Mouse (Mus musculus) C2C12 (cell line): ENCODE measurements around the gene Rpl10a.

ENCODE experiments used
- CTCF ChIP-seq: IDR thresholded peaks from one replicate; pipeline ENCODE4 v1.5.1; 2011; ENCODE audit not compliant: control insufficient read depth, insufficient read depth, insufficient read length
- MYOD1 ChIP-seq: IDR thresholded peaks from one replicate; pipeline ENCODE4 v1.6.1; 2011; ENCODE audit warnings: low read depth; ENCODE audit not compliant: control insufficient read depth, insufficient read length
- MYOG ChIP-seq: IDR thresholded peaks from one replicate; pipeline ENCODE4 v1.6.1; 2011; ENCODE audit not compliant: control insufficient read depth, insufficient read length; ENCODE audit errors: extremely low read depth
- USF1 ChIP-seq: IDR thresholded peaks from one replicate; pipeline ENCODE4 v1.6.1; 2011; ENCODE audit warnings: low read depth, mild to moderate bottlenecking, control low read depth, moderate library complexity

- TF ChIP-seq CTCF (no peak), USF1 (no peak), MYOD1 (no peak), MYOG (no peak)
Measured at GRCm38 (mm10) chr17:28349901-28350465, 21.7 kb downstream of the Rpl10a start.
